Mouse (Mus musculus) heart, embryonic 13.5 days (tissue): ENCODE results near the gene Rprd2. TPM values are rescaled to one million over a fixed set of nuclear protein-coding genes. Genes with fewer than 3 reads are reported as not detected.
"Not testable (repeated sequence)": the region's sequence is repeated elsewhere in the genome, so short reads cannot be mapped to it uniquely, and the experiment has no call there.

Experiments
- ATAC-seq: fragments of 200-750 bp; cut with Nextera tagmentation; 2 replicates; pipeline ENCODE4 v1.8.0; 2017; ENCODE audit warnings: moderate TSS enrichment; ENCODE audit not compliant: insufficient number of reproducible peaks, low FRiP score, low TSS enrichment; ENCODE audit errors: extremely low read depth
- H3K27ac ChIP-seq: fragments of 300-500 bp; sonication (generic); replicated peaks from 2 replicates; pipeline ENCODE4 v1.5.1; 2015; ENCODE audit warnings: moderate library complexity, mild to moderate bottlenecking, inconsistent platforms
- H3K27me3 ChIP-seq: fragments of 300-500 bp; sonication (generic); replicated peaks from 2 replicates; pipeline ENCODE4 v1.6.1; 2015; ENCODE audit warnings: mild to moderate bottlenecking, inconsistent platforms
- H3K36me3 ChIP-seq: fragments of 300-500 bp; sonication (generic); 2 replicates; pipeline ENCODE4 v1.6.1; 2015; ENCODE audit warnings: mild to moderate bottlenecking, inconsistent platforms
- H3K4me1 ChIP-seq: fragments of 300-500 bp; sonication (generic); 2 replicates; pipeline ENCODE4 v1.6.1; 2015; ENCODE audit warnings: inconsistent platforms
- H3K4me2 ChIP-seq: fragments of 300-500 bp; sonication (generic); 2 replicates; pipeline ENCODE4 v1.6.1; 2015; ENCODE audit warnings: inconsistent platforms, mild to moderate bottlenecking, moderate library complexity
- H3K4me3 ChIP-seq: fragments of 300-500 bp; sonication (generic); 2 replicates; pipeline ENCODE4 v1.5.1; 2015; ENCODE audit warnings: moderate library complexity, mild to moderate bottlenecking, inconsistent platforms
- H3K9ac ChIP-seq: fragments of 300-500 bp; sonication (generic); 2 replicates; pipeline ENCODE4 v1.6.1; 2015; ENCODE audit warnings: inconsistent platforms, mild to moderate bottlenecking, moderate library complexity
- H3K9me3 ChIP-seq: fragments of 300-500 bp; sonication (generic); 2 replicates; pipeline ENCODE4 v1.6.1; 2016; ENCODE audit warnings: inconsistent platforms
- WGBS: fragments of 180-500 bp; shearing (Covaris S2); methylation state at CpG from one replicate; pipeline ENCODE4 v1.1.7; 2015; ENCODE audit warnings: mixed read lengths; 5-methylcytosine and 5-hydroxymethylcytosine counted together
- polyA plus RNA-seq: library from polyadenylated mRNA; unstranded; fragments of >200 nt; fragmentation: Nextera tagmentation; extraction: Ambion mirVana; gene quantifications from 2 replicates; pipeline ENCODE4 v1.2.1, GENCODE M21; 2015

Gene Rprd2
- 17.1 and 18.0 TPM in 2 replicates for polyA plus RNA-seq

DNA sequence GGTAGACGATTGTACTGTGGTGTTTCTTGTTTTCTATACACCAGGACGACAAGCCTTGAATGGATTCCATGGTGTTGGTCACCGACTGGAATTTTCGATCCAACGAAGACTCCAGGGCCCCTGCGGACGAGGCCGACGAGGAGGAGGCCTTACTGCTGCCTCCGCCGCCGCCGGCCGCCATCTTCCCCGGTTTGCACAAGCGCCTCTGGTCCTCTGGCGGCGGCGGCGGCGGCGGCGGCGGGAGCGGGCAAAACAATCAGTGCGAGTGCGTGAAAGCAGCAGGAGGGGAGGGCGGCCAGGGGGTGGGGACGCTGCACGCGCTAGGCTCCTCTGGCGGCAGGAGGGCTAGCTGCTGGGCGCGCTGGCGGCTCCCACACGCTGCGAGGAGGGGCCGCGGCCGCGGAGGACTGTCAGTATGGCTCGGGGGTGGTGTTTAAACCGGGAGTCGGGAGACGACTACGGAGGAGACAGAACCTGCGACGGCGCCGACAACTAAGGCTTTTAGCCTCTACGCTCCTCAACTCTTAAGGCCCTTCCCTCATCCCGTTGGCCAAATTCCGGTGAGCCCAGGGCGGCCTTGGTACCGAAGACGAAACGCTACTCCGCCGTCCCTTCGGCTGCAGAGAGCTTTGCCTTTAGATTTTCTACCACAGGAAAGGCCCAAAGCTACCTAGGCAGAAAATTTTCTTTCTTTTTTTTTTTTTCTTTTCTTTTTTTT is at the start of gene Rprd2:
Gene Rprd2, minus strand, starts transcription at position 293 of the 718 bp plus-strand sequence.
- H3K9me3 ChIP-seq = no peaks in the 10 kb centered on the region
- ATAC-seq = peak; percentile 61
- H3K27me3 ChIP-seq = no peaks in the 10 kb centered on the region
- H3K4me1 ChIP-seq = peaks cover 32% of the 10 kb centered on the region
- H3K4me2 ChIP-seq = peak within 1 kb of the TSS; percentile 67
- H3K9ac ChIP-seq = peak within 1 kb of the TSS; percentile 92
- peak within 1 kb of the TSS; percentile 79 for H3K4me3 ChIP-seq
- H3K27ac ChIP-seq = peak within 1 kb of the TSS; percentile 98
- under 1% methylated on average over 60 of the region's 60 CpGs for WGBS
- 0 out of 2 replicates have a peak, but pooled peaks cover 3% of the 10 kb centered on the region for H3K36me3 ChIP-seq

DNA sequence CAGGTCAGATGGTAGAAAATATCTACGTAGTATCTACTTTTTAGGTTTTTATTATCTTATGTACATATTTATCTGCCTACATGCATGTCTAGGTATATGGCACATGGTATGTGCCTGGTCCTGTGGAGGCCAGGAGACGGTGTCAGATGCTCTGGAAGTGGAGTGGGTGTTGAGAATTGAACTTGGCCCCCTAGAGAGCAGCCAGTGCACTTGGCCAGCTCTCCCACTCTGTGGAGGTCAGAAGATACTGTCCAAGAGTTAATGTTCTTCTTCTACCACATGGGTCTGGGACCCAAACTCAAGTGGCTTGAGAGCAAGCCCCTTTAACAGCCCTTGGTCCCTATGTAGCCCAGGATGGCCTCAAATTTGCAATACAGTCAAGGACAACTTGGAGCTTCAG is 48.7 kb upstream of the Rprd2 start:
- no peak overlapping the region for H3K27ac ChIP-seq
- H3K4me3 ChIP-seq = no peak overlapping the region
- 75% methylated on average over 2 of the region's 2 CpGs for WGBS
- no peaks in the 10 kb centered on the region for H3K27me3 ChIP-seq
- no peak for ATAC-seq
- no peak overlapping the region for H3K4me2 ChIP-seq
- no peak overlapping the region for H3K9ac ChIP-seq
- H3K36me3 ChIP-seq = peaks cover 76% of the 10 kb centered on the region
- H3K9me3 ChIP-seq = no peaks in the 10 kb centered on the region
- peaks cover 18% of the 10 kb centered on the region for H3K4me1 ChIP-seq

GRCm38 (mm10) chr3:95866071-95866470 is 47.4 kb upstream of the Rprd2 start:
- H3K4me1 ChIP-seq = peaks cover 13% of the 10 kb centered on the region
- no peak overlapping the region for H3K4me3 ChIP-seq
- 86% methylated on average over 5 of the region's 5 CpGs for WGBS
- no peak overlapping the region for H3K4me2 ChIP-seq
- no peak overlapping the region for H3K27ac ChIP-seq
- H3K27me3 ChIP-seq = no peaks in the 10 kb centered on the region
- H3K9me3 ChIP-seq = no peaks in the 10 kb centered on the region
- no peak for ATAC-seq
- no peak overlapping the region for H3K9ac ChIP-seq
- peaks cover 83% of the 10 kb centered on the region for H3K36me3 ChIP-seq

- Histone ChIP-seq H3K27me3 (no peaks in the 10 kb centered on the region), H3K27ac (no peak overlapping the region), H3K4me3 (no peak overlapping the region), H3K4me1 (peaks cover 10% of the 10 kb centered on the region), H3K36me3 (peaks cover 83% of the 10 kb centered on the region), H3K9ac (no peak overlapping the region), H3K4me2 (no peak overlapping the region), H3K9me3 (no peaks in the 10 kb centered on the region)
- ATAC-seq = no peak
- 90% methylated on average over 20 of the region's 20 CpGs for WGBS
Measured at GRCm38 (mm10) chr3:95865571-95865970, 46.9 kb upstream of the Rprd2 start.

GRCm38 (mm10) chr3:95865050-95865449 is 46.4 kb upstream of the Rprd2 start:
- peaks cover 80% of the 10 kb centered on the region for H3K36me3 ChIP-seq
- 80% methylated on average over 5 of the region's 5 CpGs for WGBS

GRCm38 (mm10) chr3:95863578-95863977 is 44.9 kb upstream of the Rprd2 start:
- ATAC-seq = no peak
- Histone ChIP-seq H3K27ac (no peak overlapping the region), H3K9ac (no peak overlapping the region), H3K36me3 (peaks cover 65% of the 10 kb centered on the region), H3K27me3 (no peaks in the 10 kb centered on the region), H3K4me1 (no peaks in the 10 kb centered on the region), H3K4me2 (no peak overlapping the region), H3K9me3 (no peaks in the 10 kb centered on the region), H3K4me3 (no peak overlapping the region)
- WGBS = 63% methylated on average over 7 of the region's 7 CpGs

More at GRCm38 (mm10) chr3:95865050-95865449, 46.4 kb upstream of the Rprd2 start:
- H3K9me3 ChIP-seq = no peaks in the 10 kb centered on the region
- H3K9ac ChIP-seq = no peak overlapping the region
- H3K4me3 ChIP-seq = no peak overlapping the region
- peaks cover 4% of the 10 kb centered on the region for H3K4me1 ChIP-seq
- ATAC-seq = no peak
- H3K27ac ChIP-seq = no peak overlapping the region
- H3K27me3 ChIP-seq = no peaks in the 10 kb centered on the region
- H3K4me2 ChIP-seq = no peak overlapping the region

GRCm38 (mm10) chr3:95861796-95862195 is 43.1 kb upstream of the Rprd2 start:
- Histone ChIP-seq H3K4me1 (peaks cover under 1% of the 10 kb centered on the region; the same call in 1 of the 2 replicates), H3K9me3 (no peaks in the 10 kb centered on the region), H3K36me3 (peaks cover 48% of the 10 kb centered on the region), H3K4me3 (no peak overlapping the region), H3K9ac (no peak overlapping the region), H3K27ac (no peak overlapping the region), H3K4me2 (no peak overlapping the region), H3K27me3 (no peaks in the 10 kb centered on the region)
- 46% methylated on average over 2 of the region's 2 CpGs for WGBS
- ATAC-seq = no peak

DNA sequence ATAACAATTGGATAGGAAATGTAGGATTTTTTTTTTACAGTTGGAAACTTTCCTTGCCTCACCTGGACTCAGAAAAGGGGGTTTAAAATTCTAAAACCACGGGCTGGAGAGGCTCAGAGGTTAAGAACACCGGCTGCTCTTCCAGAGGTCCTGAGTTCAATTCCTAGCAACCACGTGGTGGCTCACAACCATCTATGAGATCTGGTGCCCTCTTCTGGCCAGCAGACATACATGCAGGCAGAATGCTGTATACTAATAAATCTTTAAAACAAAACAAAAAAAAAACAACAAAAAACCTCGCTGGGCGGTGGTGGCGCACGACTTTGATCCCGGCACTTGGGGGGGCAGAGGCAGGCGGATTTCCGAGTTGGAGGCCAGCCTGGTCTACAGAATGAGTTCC is 42.6 kb upstream of the Rprd2 start:
- Histone ChIP-seq H3K4me1 (peaks cover 6% of the 10 kb centered on the region; the same call in 1 of the 2 replicates), H3K4me2 (no peak overlapping the region), H3K9ac (no peak overlapping the region), H3K27ac (no peak overlapping the region), H3K4me3 (no peak overlapping the region), H3K9me3 (no peaks in the 10 kb centered on the region), H3K27me3 (no peaks in the 10 kb centered on the region), H3K36me3 (peaks cover 42% of the 10 kb centered on the region)
- 77% methylated on average over 10 of the region's 10 CpGs for WGBS
- ATAC-seq = no peak

DNA sequence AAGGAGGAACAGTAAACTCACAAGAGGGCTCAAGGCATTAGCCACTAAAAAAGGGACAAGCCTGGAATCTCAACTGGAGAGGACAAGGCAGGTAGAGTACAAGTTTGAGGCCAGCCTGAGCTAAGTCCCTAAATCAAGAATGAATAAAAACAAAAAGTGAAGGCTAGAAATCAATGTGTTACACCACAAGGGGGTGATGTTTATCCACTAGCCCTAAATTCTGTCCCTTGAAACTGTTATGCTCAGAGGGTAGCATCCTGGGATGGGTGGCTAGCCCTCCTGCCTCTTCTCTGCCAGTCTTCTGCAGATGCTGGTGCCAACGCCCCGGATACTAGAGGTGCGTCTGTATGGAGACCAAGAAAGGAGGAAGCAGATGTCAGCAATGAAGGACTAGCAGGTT is 41.7 kb upstream of the Rprd2 start:
- no peak for ATAC-seq
- Histone ChIP-seq H3K4me3 (no peak overlapping the region), H3K36me3 (peaks cover 33% of the 10 kb centered on the region), H3K4me2 (no peak overlapping the region), H3K4me1 (peaks cover 8% of the 10 kb centered on the region; the same call in 1 of the 2 replicates), H3K27me3 (no peaks in the 10 kb centered on the region), H3K9me3 (no peaks in the 10 kb centered on the region), H3K27ac (no peak overlapping the region), H3K9ac (no peak overlapping the region)
- WGBS = 69% methylated on average over 3 of the region's 3 CpGs

DNA sequence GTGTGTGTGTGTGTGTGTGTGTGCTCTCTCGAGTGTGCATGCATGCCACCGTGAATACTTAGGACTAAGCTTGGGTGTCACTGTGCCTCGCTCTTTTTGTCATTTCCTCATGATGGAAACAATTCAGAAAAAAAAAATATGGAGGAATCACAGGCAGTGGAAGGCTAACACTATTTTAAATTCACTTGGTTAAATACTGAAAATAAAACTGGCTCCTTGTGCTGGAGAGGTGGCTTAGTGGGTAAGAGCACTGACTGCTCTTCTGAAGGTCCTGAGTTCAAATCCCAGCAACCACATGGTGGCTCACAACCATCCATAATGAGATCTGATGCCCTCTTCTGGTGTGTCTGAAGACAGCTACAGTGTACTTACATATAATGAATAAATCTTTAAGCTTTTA is 39.6 kb upstream of the Rprd2 start:
- H3K27ac ChIP-seq, H3K9ac ChIP-seq, H3K4me3 ChIP-seq, H3K4me2 ChIP-seq, ATAC-seq, H3K9me3 ChIP-seq, H3K27me3 ChIP-seq: not testable (repeated sequence)
- Histone ChIP-seq H3K4me1 (peaks cover 17% of the 10 kb centered on the region), H3K36me3 (peaks cover 18% of the 10 kb centered on the region)
- WGBS = 65% methylated on average over 3 of the region's 3 CpGs

DNA sequence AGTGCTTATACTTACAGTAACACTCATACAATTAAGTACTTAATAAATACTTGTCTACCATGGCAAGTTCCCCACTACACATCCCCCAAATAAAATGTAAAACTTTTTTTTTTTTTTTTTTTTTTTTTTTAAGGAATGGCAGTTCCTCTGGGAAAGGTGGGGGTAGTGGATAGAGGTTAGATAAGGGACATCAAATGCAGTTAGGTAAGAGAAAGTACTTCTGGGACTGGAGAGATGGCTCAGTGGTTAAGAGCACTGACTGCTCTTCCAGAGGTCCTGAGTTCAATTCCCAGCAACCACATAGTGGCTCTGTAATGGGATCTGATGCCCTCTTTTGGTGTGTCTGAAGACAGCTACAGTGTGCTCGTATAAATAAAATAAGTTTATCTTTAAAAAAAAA is 38.4 kb upstream of the Rprd2 start:
- Histone ChIP-seq H3K36me3 (peaks cover 23% of the 10 kb centered on the region), H3K4me1 (peaks cover 17% of the 10 kb centered on the region)
- H3K27me3 ChIP-seq, H3K9ac ChIP-seq, H3K4me2 ChIP-seq, ATAC-seq, H3K27ac ChIP-seq, H3K4me3 ChIP-seq, H3K9me3 ChIP-seq: not testable (repeated sequence)
- 84% methylated on average over 1 of the region's 1 CpGs for WGBS

DNA sequence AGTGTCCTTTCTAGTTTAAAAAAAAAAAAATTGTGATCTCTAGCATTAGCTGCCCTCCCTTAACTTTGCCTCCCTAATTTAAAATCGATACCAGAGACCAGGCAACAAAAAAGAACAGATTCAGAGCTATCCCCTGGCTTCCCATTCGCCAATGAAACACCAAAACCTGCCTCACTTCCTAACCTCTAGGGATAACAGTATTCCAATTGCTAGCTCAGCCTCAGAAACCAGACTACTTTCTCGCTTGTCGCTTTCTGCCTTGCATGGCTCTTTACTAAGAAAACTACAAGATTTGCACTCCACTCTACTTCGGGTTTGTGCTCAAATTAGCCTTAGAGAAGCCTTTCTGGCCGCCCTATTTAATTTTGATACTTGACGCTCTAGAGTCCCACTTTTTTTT is 37.5 kb upstream of the Rprd2 start:
- Histone ChIP-seq H3K9ac (peak overlapping the region; percentile 93), H3K27ac (peak overlapping the region; percentile 82), H3K36me3 (peaks cover 26% of the 10 kb centered on the region), H3K9me3 (no peaks in the 10 kb centered on the region), H3K4me3 (peak overlapping the region; percentile 80), H3K4me1 (peaks cover 21% of the 10 kb centered on the region), H3K4me2 (peak overlapping the region; percentile 78), H3K27me3 (no peaks in the 10 kb centered on the region)
- WGBS = 22% methylated on average over 7 of the region's 7 CpGs
- ATAC-seq = no peak
